ENCODE assay signal across 9 mouse cellular contexts in genomic region chr11:97489589-97490324, GRCm38 (mm10). TPM values are rescaled to one million over a fixed set of nuclear protein-coding genes. Genes with fewer than 3 reads are reported as not detected.
DNase-seq lines count a peak whose midpoint lies in the region; ATAC-seq and TF ChIP-seq lines count a peak whose summit lies in the region.
"Had no signal": no experiment of that assay in that cellular context is flagged by ENCODE, and none has a peak within 500 bp of the region (broad histone marks: within the 10 kb centered on the region; RNA-seq: fewer than 3 reads in every experiment).

No protein-coding gene starts in this region.

- peak; percentile 50 for DNase-seq in adrenal gland, adult 8-10 months
- DNase-seq in embryonic facial prominence, embryonic 10.5 days (ENCODE audit: low spot score): peak; percentile 87
- peak; percentile 38 for DNase-seq in heart, postnatal 0 days (ENCODE audit: low spot score)
- DNase-seq in layer of hippocampus, postnatal 14 days (ENCODE audit: low spot score in 2 of 2): peak; percentile 69 to 71
- peak; percentile 73 for DNase-seq in lung, postnatal 25 days (ENCODE audit: low spot score)
- peak; percentile 84 to 85 for DNase-seq in right cerebral cortex, adult 2 months (ENCODE audit: low spot score in 2 of 2)
- no peak for DNase-seq in yolk sac, embryonic 10.5 days (ENCODE audit: low spot score)

- no peak overlapping the region for H3K4me2 ChIP-seq in heart, postnatal 0 days (ENCODE audit: low read depth, low read length)

- no peak for TF ChIP-seq POLR2A in ES-Bruce4 (IDR thresholded peaks at IDR 0.05; ENCODE audit: insufficient read depth, low read length)

- H3K4me3 ChIP-seq in ES-Bruce4 (ENCODE audit: low read depth, low read length): peak overlapping the region; percentile 33
- H3K4me3 ChIP-seq in embryonic facial prominence, embryonic 10.5 days: peak overlapping the region; percentile 11; the same call in 1 of the 2 replicates
- no peak overlapping the region for H3K4me3 ChIP-seq in heart, postnatal 0 days (ENCODE audit: low read depth, low read length)

- no peaks in the 10 kb centered on the region for H3K4me1 ChIP-seq in ES-Bruce4 (ENCODE audit: control insufficient read depth, insufficient read depth, low read length)
- peaks cover 19% of the 10 kb centered on the region for H3K4me1 ChIP-seq in embryonic facial prominence, embryonic 10.5 days
- no peaks in the 10 kb centered on the region for H3K4me1 ChIP-seq in heart, postnatal 0 days (ENCODE audit: control insufficient read depth, insufficient read depth)

- H3K27me3 ChIP-seq in ES-Bruce4 (ENCODE audit: control insufficient read depth, insufficient read depth, low read length, poor library complexity, severe bottlenecking): no peaks in the 10 kb centered on the region
- 0 out of 2 replicates have a peak, but pooled peaks cover 9% of the 10 kb centered on the region for H3K27me3 ChIP-seq in embryonic facial prominence, embryonic 10.5 days (replicated peaks; ENCODE audit: low read depth, poor library complexity, severe bottlenecking)
- no peaks in the 10 kb centered on the region for H3K27me3 ChIP-seq in heart, postnatal 0 days (ENCODE audit: control insufficient read depth, insufficient read depth, low read length)

- H3K27ac ChIP-seq in ES-Bruce4 (ENCODE audit: insufficient read depth, low read length): peak overlapping the region; percentile 78
- H3K27ac ChIP-seq in embryonic facial prominence, embryonic 10.5 days (replicated peaks): no peak overlapping the region
- no peak overlapping the region for H3K27ac ChIP-seq in heart, postnatal 0 days (ENCODE audit: low read depth)

- ATAC-seq in heart, postnatal 0 days (ENCODE audit: insufficient read depth, low read depth): peak; percentile 47

- H3K9me3 ChIP-seq in ES-Bruce4 (replicated peaks; ENCODE audit: control insufficient read depth, insufficient read depth, low read length, poor library complexity, severe bottlenecking): no peaks in the 10 kb centered on the region
- H3K9me3 ChIP-seq in embryonic facial prominence, embryonic 10.5 days: no peaks in the 10 kb centered on the region
- no peaks in the 10 kb centered on the region; the same call in 1 of the 2 replicates for H3K9me3 ChIP-seq in heart, postnatal 0 days (replicated peaks; ENCODE audit: control insufficient read depth, low read length)

- 25% methylated on average over 16 of the region's 16 CpGs for WGBS in embryonic facial prominence, embryonic 10.5 days
- WGBS in heart, postnatal 0 days: 49% methylated on average over 16 of the region's 16 CpGs

- no peak overlapping the region for H3K9ac ChIP-seq in ES-Bruce4 (ENCODE audit: low read depth, poor library complexity, severe bottlenecking)
- H3K9ac ChIP-seq in heart, postnatal 0 days (replicated peaks; ENCODE audit: low read depth, low read length): no peak overlapping the region

- peaks cover 11% of the 10 kb centered on the region for H3K36me3 ChIP-seq in ES-Bruce4 (ENCODE audit: control insufficient read depth, insufficient read depth, low read length, poor library complexity, severe bottlenecking)
- H3K36me3 ChIP-seq in embryonic facial prominence, embryonic 10.5 days (replicated peaks): peaks cover 71% of the 10 kb centered on the region
- peaks cover 81% of the 10 kb centered on the region for H3K36me3 ChIP-seq in heart, postnatal 0 days (replicated peaks; ENCODE audit: control insufficient read depth, insufficient read depth, low read length)

- peak; percentile 42; the same call in 1 of the 2 replicates for TF ChIP-seq EP300 in ES-Bruce4 (IDR thresholded peaks at IDR 0.05; ENCODE audit: insufficient read depth, low read depth, low read length)
- TF ChIP-seq EP300 in heart, postnatal 0 days (IDR thresholded peaks at IDR 0.05; ENCODE audit: low read depth): no peak

- peak; percentile 97 for TF ChIP-seq CTCF in ES-Bruce4 (IDR thresholded peaks at IDR 0.05; ENCODE audit: low read depth, low read length)
- peak; percentile 88 for TF ChIP-seq CTCF in heart, postnatal 0 days (IDR thresholded peaks at IDR 0.05; ENCODE audit: low read depth)

RNA-seq across cellular contexts. Expression of gene 4933428G20Rik, which starts 10.4 kb away (rescaled TPM):
- not detected in 2 replicates for polyA plus RNA-seq in ES-Bruce4 (2011; ENCODE audit: insufficient read depth, insufficient read length, low read depth, missing spikeins)
- total RNA-seq in adrenal gland, adult 8-10 months (2022): under 1 TPM in 3 of 4 experiments, not detected in 1; 0.35 to 0.80 (median 0.45) TPM
- polyA plus RNA-seq in embryonic facial prominence, embryonic 10.5 days (2016; fragmentation: Nextera tagmentation; extraction: Ambion mirVana): 0.35 and 0.54 TPM in 2 replicates
- total RNA-seq in heart, postnatal 0 days (2014; rRNA removed; ENCODE audit: low replicate concordance): not detected in 2 replicates
- 0.45 TPM in 2 replicates for polyA plus RNA-seq in heart, postnatal 0 days (2015; fragmentation: Nextera tagmentation; extraction: Ambion mirVana)
- not detected for total RNA-seq in layer of hippocampus, postnatal 14 days (2021)
- total RNA-seq: left cerebral cortex, postnatal 10 days had no signal
